9 mouse cellular contexts compared by ENCODE assay signal in the genomic region with DNA sequence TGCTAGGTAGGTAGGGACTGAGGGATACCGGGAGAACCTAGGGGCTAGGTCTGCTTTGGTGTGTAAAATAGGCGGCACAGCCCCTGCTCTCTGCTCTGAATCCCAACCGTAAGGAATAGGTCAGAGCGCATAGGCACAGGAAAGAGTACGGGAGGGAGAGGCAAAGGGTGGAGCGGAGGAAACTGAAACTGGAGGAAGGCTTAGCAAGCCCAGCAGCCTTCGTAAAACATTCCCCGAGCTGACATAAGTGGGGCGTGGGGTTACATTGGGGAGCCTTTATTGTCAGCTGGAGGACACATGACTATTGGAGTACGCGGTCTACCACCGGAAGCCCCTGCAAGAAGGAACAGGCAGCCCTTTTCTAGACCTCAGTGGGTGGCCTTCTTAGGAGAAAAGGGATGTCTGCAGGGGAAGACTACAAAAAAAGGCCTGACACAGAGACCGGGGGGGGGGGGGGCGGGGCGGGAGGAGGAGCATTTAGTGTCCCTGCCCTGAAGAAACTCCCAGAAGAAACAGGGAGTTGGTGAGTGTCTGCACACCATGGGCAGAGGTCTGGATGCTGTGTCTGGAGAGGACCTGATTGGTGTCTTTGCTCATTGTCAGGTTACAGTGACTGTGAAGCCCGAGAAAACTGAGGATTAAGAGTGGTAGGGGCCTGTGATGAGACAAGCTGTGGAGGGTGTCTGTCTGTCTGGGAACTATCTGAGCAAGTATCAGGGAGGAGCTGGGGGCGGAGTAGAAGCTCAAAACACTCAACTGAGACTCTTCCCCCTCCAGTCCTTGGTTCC. TPM values are rescaled to one million over a fixed set of nuclear protein-coding genes. Genes with fewer than 3 reads are reported as not detected.
DNase-seq lines count a peak whose midpoint lies in the region; ATAC-seq lines count a peak whose summit lies in the region.
"Had no signal": no experiment of that assay in that cellular context is flagged by ENCODE, and none has a peak within 500 bp of the region (broad histone marks: within the 10 kb centered on the region; RNA-seq: fewer than 3 reads in every experiment).

No protein-coding gene starts in this region.

- peaks cover 4% of the 10 kb centered on the region for H3K4me1 ChIP-seq in erythroblast, embryonic 14.5 days (ENCODE audit: control insufficient read depth)
- H3K4me1 ChIP-seq in limb, embryonic 12.5 days (replicated peaks) = 0 out of 2 replicates have a peak, but pooled peaks cover 5% of the 10 kb centered on the region
- peaks cover 3% of the 10 kb centered on the region; the same call in 1 of the 2 replicates for H3K4me1 ChIP-seq in midbrain, embryonic 11.5 days (ENCODE audit: control insufficient read depth, insufficient read depth, low read length)

- no peak for ATAC-seq in erythroblast, adult 5-6 weeks (replicated peaks; ENCODE audit: low FRiP score, poor library complexity, severe bottlenecking)
- peak; percentile 78 for ATAC-seq in limb, embryonic 12.5 days (ENCODE audit: insufficient number of reproducible peaks, insufficient read depth, low FRiP score, low TSS enrichment, low read depth)
- peak; percentile 78 for ATAC-seq in midbrain, embryonic 11.5 days (ENCODE audit: low FRiP score)

- 6% methylated on average over 14 of the region's 17 CpGs for WGBS in limb, embryonic 12.5 days
- WGBS in midbrain, embryonic 11.5 days = 2% methylated on average over 15 of the region's 17 CpGs

- intact Hi-C loops in gastrocnemius, postnatal 14 days (cut with DNase I; ENCODE audit: low total_unique reads) = no loop called here

- peak overlapping the region; percentile 44 for H3K9ac ChIP-seq in limb, embryonic 12.5 days (replicated peaks)
- H3K9ac ChIP-seq in midbrain, embryonic 11.5 days (ENCODE audit: low read length) = peak overlapping the region; percentile 62

- no peaks in the 10 kb centered on the region for H3K27me3 ChIP-seq in erythroblast, embryonic 14.5 days (ENCODE audit: control insufficient read depth)
- H3K27me3 ChIP-seq in limb, embryonic 12.5 days = no peaks in the 10 kb centered on the region
- H3K27me3 ChIP-seq in midbrain, embryonic 11.5 days (ENCODE audit: control insufficient read depth, insufficient read depth, low read length) = no peaks in the 10 kb centered on the region
- H3K27me3 ChIP-seq in splenic B cell, adult 2 months (ENCODE audit: control insufficient read depth, insufficient read depth, low read length, poor library complexity, severe bottlenecking) = no peaks in the 10 kb centered on the region

- H3K4me2 ChIP-seq in limb, embryonic 12.5 days = peak overlapping the region; percentile 59
- peak overlapping the region; percentile 53 for H3K4me2 ChIP-seq in midbrain, embryonic 11.5 days

- no peaks in the 10 kb centered on the region for H3K9me3 ChIP-seq in erythroblast, embryonic 14.5 days (ENCODE audit: control insufficient read depth, low read length)
- H3K9me3 ChIP-seq in limb, embryonic 12.5 days = no peaks in the 10 kb centered on the region
- H3K9me3 ChIP-seq in midbrain, embryonic 11.5 days (ENCODE audit: control insufficient read depth, low read length) = no peaks in the 10 kb centered on the region

- peak; percentile 21 to 28 for DNase-seq in cerebellum, postnatal 36 days
- peak; percentile 31 for DNase-seq in gastrocnemius, postnatal 14 days
- DNase-seq in induced T-regulatory cell, adult 2 months (ENCODE audit: low read depth) = peak; percentile 72
- DNase-seq in midbrain, embryonic 11.5 days (ENCODE audit: low spot score, missing footprints) = peak; percentile 92
- DNase-seq in splenic B cell, adult 2 months (ENCODE audit: low read depth, low spot score) = peak; percentile 2

- peak overlapping the region; percentile 32 for H3K4me3 ChIP-seq in erythroblast, embryonic 14.5 days (replicated peaks)
- H3K4me3 ChIP-seq in limb, embryonic 12.5 days (replicated peaks) = peak overlapping the region; percentile 33
- peak overlapping the region; percentile 27; the same call in 1 of the 2 replicates for H3K4me3 ChIP-seq in midbrain, embryonic 11.5 days (ENCODE audit: low read depth, low read length)

- H3K27ac ChIP-seq in limb, embryonic 12.5 days = peak overlapping the region; percentile 70
- no peak overlapping the region for H3K27ac ChIP-seq in midbrain, embryonic 11.5 days (ENCODE audit: low read depth, low read length)

- no peaks in the 10 kb centered on the region for H3K36me3 ChIP-seq in erythroblast, embryonic 14.5 days (ENCODE audit: control insufficient read depth)
- no peaks in the 10 kb centered on the region for H3K36me3 ChIP-seq in limb, embryonic 12.5 days
- no peaks in the 10 kb centered on the region for H3K36me3 ChIP-seq in midbrain, embryonic 11.5 days (ENCODE audit: control insufficient read depth, insufficient read depth, low read length)
- H3K36me3 ChIP-seq in splenic B cell, adult 2 months (ENCODE audit: control insufficient read depth, insufficient read depth, low read length, poor library complexity, severe bottlenecking) = no peaks in the 10 kb centered on the region

RNA-seq across cellular contexts. Expression of a gene that starts 0.8 kb away (rescaled TPM):
- polyA plus RNA-seq in erythroblast, embryonic 14.5 days (2012) = not detected in 2 replicates
- total RNA-seq in erythroblast, adult 5-6 weeks (2015; ENCODE audit: low replicate concordance) = not detected in 2 replicates
- total RNA-seq in erythroblast, adult 5-6 weeks (2017; ENCODE audit: low replicate concordance) = 0.42 TPM in 1 of 2 replicates, not detected in the other
- total RNA-seq in gastrocnemius, postnatal 14 days (2021) = 1 to 10 TPM; 2.6 to 3.2 TPM
- not detected in 2 replicates for polyA plus RNA-seq in limb, embryonic 12.5 days (2016; fragmentation: Nextera tagmentation; extraction: Ambion mirVana)
- polyA plus RNA-seq in midbrain, embryonic 11.5 days (2014; fragmentation: Nextera tagmentation; extraction: Ambion mirVana) = 0.15 and 0.20 TPM in 2 replicates
- total RNA-seq: neutrophil, adult 5-6 weeks had no signal

RNA-seq across cellular contexts. Expression of a gene that starts 19.2 kb away (rescaled TPM):
- polyA plus RNA-seq in erythroblast, embryonic 14.5 days (2012) = 0.02 TPM in 1 of 2 replicates, not detected in the other
- total RNA-seq in erythroblast, adult 5-6 weeks (2015; ENCODE audit: low replicate concordance) = not detected in 2 replicates
- total RNA-seq in erythroblast, adult 5-6 weeks (2017; ENCODE audit: low replicate concordance) = not detected in 2 replicates
- not detected for total RNA-seq in gastrocnemius, postnatal 14 days (2021)
- 0.10 TPM in 1 of 2 replicates, not detected in the other for polyA plus RNA-seq in limb, embryonic 12.5 days (2016; fragmentation: Nextera tagmentation; extraction: Ambion mirVana)
- 0.10 TPM in 1 of 2 replicates, not detected in the other for polyA plus RNA-seq in midbrain, embryonic 11.5 days (2014; fragmentation: Nextera tagmentation; extraction: Ambion mirVana)
- total RNA-seq: neutrophil, adult 5-6 weeks had no signal

RNA-seq across cellular contexts. Expression of a gene that starts 30.6 kb away (rescaled TPM):
- 0.11 and 0.16 TPM in 2 replicates for polyA plus RNA-seq in erythroblast, embryonic 14.5 days (2012)
- 330 and 397 TPM in 2 replicates for total RNA-seq in erythroblast, adult 5-6 weeks (2015; ENCODE audit: low replicate concordance)
- 26.8 and 56.7 TPM in 2 replicates for total RNA-seq in erythroblast, adult 5-6 weeks (2017; ENCODE audit: low replicate concordance)
- total RNA-seq in gastrocnemius, postnatal 14 days (2021) = 1 to 10 TPM; 1.4 to 1.5 TPM
- 0.44 and 0.60 TPM in 2 replicates for polyA plus RNA-seq in limb, embryonic 12.5 days (2016; fragmentation: Nextera tagmentation; extraction: Ambion mirVana)
- 2.3 and 2.7 TPM in 2 replicates for polyA plus RNA-seq in midbrain, embryonic 11.5 days (2014; fragmentation: Nextera tagmentation; extraction: Ambion mirVana)

RNA-seq across cellular contexts. Expression of a gene that starts 42.3 kb away (rescaled TPM):
- not detected in 2 replicates for polyA plus RNA-seq in erythroblast, embryonic 14.5 days (2012)
- 0.84 TPM in 1 of 2 replicates, not detected in the other for total RNA-seq in erythroblast, adult 5-6 weeks (2015; ENCODE audit: low replicate concordance)
- not detected in 2 replicates for total RNA-seq in erythroblast, adult 5-6 weeks (2017; ENCODE audit: low replicate concordance)
- total RNA-seq in gastrocnemius, postnatal 14 days (2021) = not detected
- not detected in 2 replicates for polyA plus RNA-seq in limb, embryonic 12.5 days (2016; fragmentation: Nextera tagmentation; extraction: Ambion mirVana)
- polyA plus RNA-seq in midbrain, embryonic 11.5 days (2014; fragmentation: Nextera tagmentation; extraction: Ambion mirVana) = not detected in 2 replicates
- total RNA-seq: neutrophil, adult 5-6 weeks had no signal

Comparison
In these comparisons a context has a peak if more than half of its experiments do, and no peak if none do; other contexts are left out.
1. DNase-seq: peak in every context shown above with its lines; median percentile 92 in midbrain, embryonic 11.5 days; 72 in induced T-regulatory cell, adult 2 months; 31 in gastrocnemius, postnatal 14 days; 24 in cerebellum, postnatal 36 days; 2 in splenic B cell, adult 2 months.